Mouse (Mus musculus) cerebellum, postnatal 10 days (tissue): Measurements from ENCODE around the gene Prrt2.

ENCODE experiments used
- DNase-seq, 2 experiments: peaks; one replicate each; pipeline ENCODE4 v3.0.0; 2021; ENCODE audit warnings: mixed read lengths in 2 of 2

The Prrt2 gene

GRCm38 (mm10) chr7:127019306-127019960, 1.6 kb downstream of the Prrt2 start:
- DNase-seq: no peak

- DNase-seq: peak in 1 of 2 experiments; percentile 30
These were observed 2.4 kb downstream of the Prrt2 start for GRCm38 (mm10) chr7:127018416-127019305.

- peak in 1 of 2 experiments; percentile 31 for DNase-seq
These were observed 3.1 kb downstream of the Prrt2 start for GRCm38 (mm10) chr7:127017950-127018345.

DNA sequence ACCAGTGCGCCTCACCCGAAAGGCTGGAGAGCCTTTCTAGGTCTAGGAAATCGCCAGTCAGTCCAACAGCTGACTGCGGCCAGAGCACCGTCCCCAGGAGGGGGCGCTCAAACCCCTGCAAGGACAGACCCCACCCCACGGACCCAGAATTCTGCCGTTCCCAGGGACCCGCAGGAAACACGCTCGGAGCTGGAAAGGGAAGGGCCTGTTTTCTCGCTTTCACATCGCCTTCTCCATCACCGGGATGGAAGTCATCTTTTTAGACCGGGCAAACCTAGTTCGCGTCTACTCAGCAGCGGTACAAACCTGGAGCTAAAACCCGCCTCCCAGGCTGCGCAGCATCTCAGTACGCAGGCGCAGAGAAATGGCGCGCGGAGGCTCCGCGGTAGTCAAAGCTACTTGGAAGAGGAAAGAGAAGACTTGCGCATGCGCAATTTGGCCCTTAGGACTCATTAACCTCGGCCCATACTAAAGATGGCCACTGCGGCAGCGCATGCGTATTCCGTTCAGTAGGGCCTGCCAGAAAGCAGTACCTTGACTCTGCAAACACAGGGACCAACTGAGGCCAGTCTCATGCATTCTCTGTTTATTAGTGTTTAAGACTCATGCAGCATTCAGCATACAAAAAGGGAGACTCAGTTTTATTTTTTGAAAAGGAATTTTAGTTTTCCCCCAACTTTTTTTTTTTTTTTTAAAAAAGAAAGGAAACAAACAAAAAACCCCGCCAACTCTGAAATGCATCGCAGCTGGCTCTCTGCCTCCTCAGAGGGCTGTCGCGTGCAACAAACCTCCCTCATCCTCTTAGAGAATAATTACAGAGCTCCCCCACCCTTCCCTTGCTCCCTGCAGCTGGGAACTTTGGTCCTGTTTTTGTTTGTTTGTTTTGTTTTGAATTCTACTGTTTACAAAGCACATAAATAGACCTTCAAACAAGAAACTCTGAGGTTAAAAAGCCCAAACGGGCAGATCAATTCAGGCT, 3.8 kb downstream of the Prrt2 start, which contains the start of gene Pagr1a:
TSS of gene Pagr1a (minus strand) at position 382 of the 979 bp plus-strand sequence.
- DNase-seq: peak; percentile 98

DNA sequence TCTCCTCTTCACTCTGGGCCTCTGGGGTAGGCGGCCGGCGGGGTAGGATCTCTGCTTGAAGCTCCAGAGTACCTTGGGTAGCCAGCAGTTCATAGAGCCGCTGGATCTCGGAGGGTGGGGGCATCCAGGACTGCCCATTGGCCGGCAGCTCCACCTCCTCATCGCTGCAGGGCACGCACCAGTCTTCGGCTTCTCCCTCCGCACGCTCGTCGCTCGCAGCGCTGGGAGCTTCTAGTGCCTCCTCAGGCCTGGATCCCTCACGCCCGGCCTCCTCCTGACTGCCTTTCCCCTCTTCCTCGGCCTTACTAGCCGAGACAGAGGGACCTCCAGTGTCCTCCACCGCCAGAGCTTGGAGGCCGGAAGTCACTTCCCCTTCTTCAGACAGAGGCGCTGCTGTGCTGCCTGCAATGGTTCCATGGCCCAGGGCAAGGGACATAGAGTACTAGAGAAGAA, 4.5 kb downstream of the Prrt2 start:
- DNase-seq: peak; percentile 77 to 79

GRCm38 (mm10) chr7:127016481-127016485, 4.7 kb downstream of the Prrt2 start, which contains the start of gene Pagr1b:
Gene Pagr1b (minus strand): TSS chr7:127016484.
- no peak for DNase-seq

DNA sequence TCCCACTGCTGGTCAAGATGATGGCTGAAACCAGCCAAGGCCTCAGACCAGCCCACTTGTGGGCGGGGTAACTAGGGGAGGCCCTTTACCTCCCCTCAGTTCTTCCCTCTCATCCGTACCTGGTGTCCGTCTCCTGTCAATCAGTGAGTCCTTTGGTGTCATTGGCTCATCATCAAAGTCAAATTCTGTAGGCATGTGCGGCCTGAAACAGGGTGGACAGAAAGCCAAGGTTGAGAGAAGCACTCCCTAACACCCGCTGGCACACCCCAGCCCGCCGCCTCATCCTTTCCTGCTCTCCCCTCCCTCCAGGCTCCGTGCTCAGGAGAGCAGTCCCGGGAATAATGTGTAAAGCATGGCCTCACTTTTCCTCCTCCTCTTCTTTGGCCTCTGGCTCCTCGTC, 4.9 kb downstream of the Prrt2 start:
- peak; percentile 69 to 76 for DNase-seq

DNA sequence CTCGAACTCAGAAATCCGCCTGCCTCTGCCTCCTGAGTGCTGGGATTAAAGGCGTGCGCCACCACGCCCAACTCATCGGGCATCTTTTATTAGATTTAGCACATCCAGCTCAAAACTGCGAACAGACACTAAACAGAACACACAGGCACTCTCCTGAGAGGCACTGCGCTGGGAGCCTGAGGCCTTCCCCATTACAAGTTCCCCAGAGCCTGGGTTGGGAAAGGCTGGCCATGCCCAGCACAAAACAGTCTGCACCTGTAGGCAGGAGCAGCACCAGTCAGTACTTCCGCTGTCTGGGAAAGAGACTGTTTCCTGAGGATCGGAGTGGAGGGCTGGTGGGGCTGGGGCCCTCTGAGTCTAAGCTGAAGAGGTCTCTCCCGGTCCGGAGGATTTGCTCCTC, 6.0 kb downstream of the Prrt2 start:
- no peak for DNase-seq

- DNase-seq: peak; percentile 43 to 46
These were observed 6.7 kb downstream of the Prrt2 start, which contains the start of gene Mvp for GRCm38 (mm10) chr7:127014320-127014719. Gene Mvp (minus strand): TSS chr7:127014621.

DNA sequence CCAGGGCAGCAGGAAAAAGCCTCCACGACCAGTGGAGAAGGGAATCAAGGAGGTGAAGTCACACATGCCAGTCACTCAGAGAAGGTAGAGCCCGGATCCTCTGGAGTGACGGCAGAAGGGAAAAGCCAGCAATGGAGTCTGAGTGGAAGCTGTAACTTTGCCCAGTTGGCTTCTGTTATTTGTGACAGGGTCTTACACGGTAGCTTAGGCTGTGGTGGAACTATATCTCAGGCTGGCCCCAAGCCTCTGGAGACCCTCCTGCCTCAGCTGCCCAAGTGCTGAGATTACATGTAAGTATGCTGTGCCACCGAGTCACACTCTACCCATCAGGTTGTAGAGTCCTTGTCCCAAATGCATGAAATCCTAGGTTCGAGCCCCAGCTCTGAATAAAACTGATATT, 7.6 kb downstream of the Prrt2 start:
- DNase-seq: no peak

GRCm38 (mm10) chr7:127012845-127013244, 8.2 kb downstream of the Prrt2 start:
- DNase-seq: no peak

DNA sequence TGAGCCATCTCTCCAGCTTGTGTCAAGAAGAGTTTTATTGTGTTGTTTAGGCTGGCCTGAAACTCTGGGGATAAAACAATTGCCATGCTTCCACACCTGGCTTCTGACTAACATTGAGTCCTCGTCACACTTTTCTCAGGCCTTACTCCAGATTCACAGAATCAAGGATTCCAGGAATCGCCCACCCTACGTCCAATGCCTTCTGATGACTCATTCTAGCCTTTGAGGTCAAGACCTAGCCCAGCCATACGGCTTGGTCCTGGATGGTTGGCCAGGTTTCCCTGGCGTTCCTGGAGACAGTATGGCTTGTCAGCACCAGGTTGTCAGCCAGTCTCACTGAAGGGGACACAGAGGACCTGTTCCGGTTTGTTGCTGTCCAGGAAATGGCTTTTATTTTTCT, 8.6 kb downstream of the Prrt2 start:
- no peak for DNase-seq

GRCm38 (mm10) chr7:127011717-127012116, 9.3 kb downstream of the Prrt2 start:
- peak; percentile 36 to 50 for DNase-seq

DNA sequence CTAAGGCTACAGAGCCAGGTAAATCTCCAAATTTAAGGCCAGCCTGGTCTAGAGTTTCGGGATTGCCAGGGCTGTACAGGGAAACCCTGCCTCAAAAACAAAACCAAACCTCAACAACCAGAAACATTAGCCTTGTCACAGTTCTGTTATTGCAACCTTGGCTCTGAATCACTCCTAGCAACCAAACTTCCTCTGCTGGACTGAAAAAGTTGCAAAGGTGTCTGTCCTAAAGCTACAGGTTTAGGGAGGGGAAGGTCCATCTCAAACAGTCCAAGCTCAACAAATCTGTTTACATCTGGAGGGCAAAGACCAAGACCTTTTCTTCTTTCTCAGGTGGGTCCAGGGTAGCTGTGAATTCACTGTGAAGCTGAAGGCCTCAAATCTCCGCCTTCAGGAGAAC, 10.0 kb downstream of the Prrt2 start:
- DNase-seq: no peak

DNA sequence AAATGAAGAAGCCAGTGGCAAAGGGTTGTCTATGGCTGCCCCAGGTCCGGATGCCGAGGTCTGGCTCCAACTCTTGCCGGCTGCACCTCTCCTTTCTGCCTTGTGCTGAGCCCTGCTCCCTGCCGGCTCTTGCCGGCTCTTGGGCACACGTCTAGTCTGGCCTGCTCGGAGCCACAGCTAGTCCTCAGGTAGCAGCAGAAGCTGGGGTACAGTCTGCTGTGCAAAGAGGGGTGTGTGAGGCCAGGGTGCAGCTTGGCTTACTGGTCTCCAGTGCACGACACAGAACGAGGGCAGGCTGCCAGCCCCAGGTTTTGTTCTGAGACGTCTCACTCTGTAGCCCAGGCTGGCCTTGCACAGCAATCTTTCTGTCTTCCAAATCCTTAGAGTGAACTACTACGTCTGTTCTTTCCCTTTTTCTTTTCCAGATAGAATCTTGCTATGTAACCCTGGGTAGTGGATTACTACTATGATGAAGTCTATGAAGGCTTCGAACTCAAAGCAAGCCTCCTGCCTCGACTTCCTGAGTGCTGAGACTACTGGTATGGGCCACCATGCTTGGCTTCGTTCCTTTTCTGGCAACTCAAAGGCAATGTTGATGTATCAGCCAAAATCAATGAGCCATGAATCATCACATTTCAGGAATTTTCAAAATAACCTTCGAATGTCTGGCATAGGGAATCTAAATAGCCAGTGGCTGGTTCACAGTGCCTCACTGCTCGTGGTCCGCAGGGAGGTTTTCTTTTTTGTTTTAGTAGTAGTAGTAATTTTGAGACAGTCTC, 11.5 kb downstream of the Prrt2 start:
- peak; percentile 53 to 61 for DNase-seq

- DNase-seq: peak; percentile 94 to 95
These were observed 12.6 kb downstream of the Prrt2 start for GRCm38 (mm10) chr7:127008239-127009019.

DNA sequence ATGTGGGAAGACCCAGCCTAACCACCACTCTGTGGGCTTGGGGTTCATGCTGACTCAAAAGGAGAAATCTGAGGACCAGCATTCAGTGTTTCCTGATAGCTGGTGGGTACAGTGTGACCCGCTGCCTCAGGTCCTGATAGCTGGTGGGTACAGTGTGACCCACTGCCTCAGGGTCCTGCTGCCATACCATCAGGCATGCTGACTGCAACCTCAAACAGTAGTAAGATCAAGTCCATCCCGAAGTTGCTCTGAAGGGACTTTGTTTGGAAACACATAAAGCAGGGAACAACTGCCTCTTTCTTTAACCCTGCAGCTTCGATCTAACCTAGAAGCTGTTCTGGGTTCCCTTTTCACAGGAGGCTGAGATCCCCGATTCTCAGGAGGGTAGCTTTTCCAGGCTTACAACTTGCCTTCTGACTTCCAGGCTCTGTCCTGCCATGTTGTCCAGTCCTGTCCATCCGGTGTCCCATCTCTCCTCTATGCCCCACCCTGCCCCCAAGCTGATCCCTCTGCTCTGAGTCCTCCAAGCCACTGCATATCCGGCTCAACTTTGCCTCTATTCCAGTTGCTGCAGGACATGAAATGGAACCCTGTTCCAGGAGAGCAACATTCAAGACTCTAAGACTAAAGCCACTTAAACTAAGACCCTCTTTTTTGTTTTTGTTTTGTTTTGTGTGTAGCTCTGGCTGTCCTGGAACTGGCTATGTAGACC, 13.5 kb downstream of the Prrt2 start:
- peak in 1 of 2 experiments; percentile 34 for DNase-seq

GRCm38 (mm10) chr7:127004122-127004875, 16.7 kb downstream of the Prrt2 start:
- DNase-seq: no peak

GRCm38 (mm10) chr7:127003620-127004019, 17.4 kb downstream of the Prrt2 start:
- DNase-seq: no peak

DNA sequence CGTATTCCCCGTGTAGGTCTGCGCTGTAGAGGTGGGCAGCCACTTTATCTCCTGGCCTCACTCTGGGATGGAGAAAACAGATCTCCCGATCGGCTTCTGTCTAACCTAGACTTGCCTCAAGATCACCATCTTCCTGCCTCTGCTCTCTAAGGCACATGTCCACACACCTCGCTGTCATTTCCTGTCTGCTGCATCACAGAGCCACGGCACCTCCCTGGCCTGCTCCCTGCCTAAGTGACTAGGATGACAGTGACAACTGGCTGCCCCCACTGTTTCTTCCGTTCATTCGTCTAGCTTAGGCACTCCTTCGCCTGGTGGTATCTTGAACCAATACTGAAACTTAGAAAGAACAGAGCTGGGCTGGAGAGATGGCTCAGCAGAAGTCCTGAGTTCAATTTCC, 21.4 kb downstream of the Prrt2 start:
- DNase-seq: no peak
